Mouse (Mus musculus) bone marrow, adult 2 months (tissue): ENCODE data around the gene Lgals4.

Experiments
- CTCF ChIP-seq: fragments of 200-500 bp; IDR thresholded peaks from 2 replicates; pipeline ENCODE4 v1.5.1; 2011; ENCODE audit warnings: low read length, control low read depth; ENCODE audit not compliant: control insufficient read depth, insufficient read depth
- POLR2A ChIP-seq: fragments of 200-500 bp; IDR thresholded peaks from 2 replicates; pipeline ENCODE4 v1.6.1; 2011; ENCODE audit warnings: low read depth, mild to moderate bottlenecking, control low read depth, low read length, borderline replicate concordance; ENCODE audit not compliant: control insufficient read depth

DNA sequence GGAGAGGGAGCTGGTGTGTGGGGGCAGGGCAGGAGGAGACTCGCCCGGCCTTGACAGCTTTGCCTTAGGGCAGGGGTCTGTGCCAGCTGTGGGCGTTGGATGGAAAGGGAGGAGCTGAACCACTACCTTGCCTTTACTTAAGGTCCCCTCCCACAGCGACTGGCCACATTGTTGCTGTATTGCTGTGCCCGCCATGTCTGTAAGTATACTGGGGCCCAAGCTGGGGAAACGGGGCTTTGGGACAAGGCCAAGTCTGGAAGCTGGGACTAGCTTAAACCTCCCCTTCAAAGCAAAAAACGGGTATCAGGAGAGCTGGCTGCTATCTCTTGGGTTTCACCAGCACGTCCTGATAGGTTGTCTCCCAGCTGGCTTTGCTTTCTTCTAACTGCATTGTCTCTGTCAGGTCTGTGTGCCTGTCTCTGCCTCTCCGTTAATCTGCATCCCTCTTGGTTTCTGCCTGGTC lies 30.7 kb downstream of the Lgals4 start:
- no peak for TF ChIP-seq POLR2A
- no peak for TF ChIP-seq CTCF
